Comparison of ENCODE assay signal across 9 mouse cellular contexts in genomic region chr15:82148510-82148911, GRCm38 (mm10). TPM values are rescaled to one million over a fixed set of nuclear protein-coding genes. Genes with fewer than 3 reads are reported as not detected.
DNase-seq lines count a peak whose midpoint lies in the region; ATAC-seq and TF ChIP-seq lines count a peak whose summit lies in the region.
"Had no signal": no experiment of that assay in that cellular context is flagged by ENCODE, and none has a peak within 500 bp of the region (broad histone marks: within the 10 kb centered on the region; RNA-seq: fewer than 3 reads in every experiment).

No protein-coding gene starts in this region.

- peaks cover 57% of the 10 kb centered on the region for H3K79me3 ChIP-seq in C2C12 (ENCODE audit: low read depth)

- H3K36me3 ChIP-seq in heart, embryonic 10.5 days: peaks cover 5% of the 10 kb centered on the region
- H3K36me3 ChIP-seq in C2C12 (ENCODE audit: control insufficient read depth, insufficient read depth): peaks cover 25% of the 10 kb centered on the region
- no peaks in the 10 kb centered on the region; the same call in 1 of the 2 replicates for H3K36me3 ChIP-seq in forebrain, embryonic 11.5 days (ENCODE audit: control insufficient read depth, insufficient read depth, low read length)
- no peaks in the 10 kb centered on the region; the same call in 1 of the 2 replicates for H3K36me3 ChIP-seq in liver, embryonic 14.5 days (replicated peaks; ENCODE audit: control insufficient read depth, insufficient read depth, low read depth)

- H3ac ChIP-seq in C2C12 (ENCODE audit: control insufficient read depth, insufficient read length, low read depth): peak overlapping the region; percentile 47

- H3K79me2 ChIP-seq in C2C12 (ENCODE audit: control insufficient read depth, insufficient read depth): peaks cover 65% of the 10 kb centered on the region

- TF ChIP-seq CTCF in C2C12 (IDR thresholded peaks at IDR 0.05; ENCODE audit: control insufficient read depth, insufficient read depth, insufficient read length): no peak
- TF ChIP-seq CTCF in liver, embryonic 14.5 days (IDR thresholded peaks at IDR 0.05; ENCODE audit: low read depth): no peak

- DNase-seq in heart, embryonic 10.5 days (ENCODE audit: low spot score): no peak
- no peak for DNase-seq in heart, postnatal 4 days
- no peak for DNase-seq in forebrain, embryonic 11.5 days (ENCODE audit: low spot score)
- peak in 1 of 3 experiments; percentile 68 for DNase-seq in liver, embryonic 14.5 days (ENCODE audit: low read depth in 3 of 3, low spot score in 3 of 3)
- no peak for DNase-seq in layer of hippocampus, adult 18-20 months (ENCODE audit: low spot score in 2 of 2)
- no peak for DNase-seq in frontal cortex, postnatal 14 days (ENCODE audit: low spot score in 2 of 2)

- 29% methylated on average over 9 of the region's 9 CpGs for WGBS in heart, embryonic 10.5 days
- WGBS in forebrain, embryonic 11.5 days: 29% methylated on average over 9 of the region's 9 CpGs
- 18% methylated on average over 9 of the region's 9 CpGs for WGBS in liver, embryonic 14.5 days (ENCODE audit: insufficient replicate concordance)

- no peaks in the 10 kb centered on the region for H3K9me3 ChIP-seq in heart, embryonic 10.5 days
- no peaks in the 10 kb centered on the region for H3K9me3 ChIP-seq in forebrain, embryonic 11.5 days (ENCODE audit: control insufficient read depth, low read length)
- no peaks in the 10 kb centered on the region for H3K9me3 ChIP-seq in liver, embryonic 14.5 days (ENCODE audit: control insufficient read depth, low read length)

- H3K4me1 ChIP-seq in heart, embryonic 10.5 days: peaks cover 64% of the 10 kb centered on the region
- H3K4me1 ChIP-seq in forebrain, embryonic 11.5 days (replicated peaks; ENCODE audit: control insufficient read depth, insufficient read depth, low read length): peaks cover 18% of the 10 kb centered on the region; the same call in 1 of the 2 replicates
- H3K4me1 ChIP-seq in liver, embryonic 14.5 days (replicated peaks; ENCODE audit: control insufficient read depth in 2 of 2, insufficient read depth in 2 of 2, low read length in 1 of 2): peaks cover 30 to 44% of the 10 kb centered on the region in 2 experiments

- peak overlapping the region; percentile 97 for H3K27ac ChIP-seq in heart, embryonic 10.5 days
- peak overlapping the region; percentile 94 for H3K27ac ChIP-seq in forebrain, embryonic 11.5 days (ENCODE audit: low read depth, low read length)
- H3K27ac ChIP-seq in liver, embryonic 14.5 days: peak overlapping the region; percentile 43

- H3K4me2 ChIP-seq in forebrain, embryonic 11.5 days (ENCODE audit: low read depth, low read length, severe bottlenecking): peak overlapping the region; percentile 87
- peak overlapping the region; percentile 92 for H3K4me2 ChIP-seq in liver, embryonic 14.5 days (ENCODE audit: low read depth)

- no peak for TF ChIP-seq EP300 in liver, embryonic 14.5 days (IDR thresholded peaks at IDR 0.05; ENCODE audit: low read depth)

- H3K4me3 ChIP-seq in heart, embryonic 10.5 days: peak overlapping the region; percentile 94
- peak overlapping the region; percentile 97 for H3K4me3 ChIP-seq in C2C12 (ENCODE audit: insufficient read depth, poor library complexity, severe bottlenecking)
- peak overlapping the region; percentile 86 for H3K4me3 ChIP-seq in forebrain, embryonic 11.5 days (ENCODE audit: low read depth, low read length)
- peak overlapping the region; percentile 72 to 98 for H3K4me3 ChIP-seq in liver, embryonic 14.5 days (ENCODE audit: insufficient read depth in 1 of 2, low read depth in 2 of 2, low read length in 2 of 2)

- no peaks in the 10 kb centered on the region for H3K27me3 ChIP-seq in heart, embryonic 10.5 days (ENCODE audit: insufficient read depth, poor library complexity, severe bottlenecking)
- H3K27me3 ChIP-seq in C2C12 (ENCODE audit: control insufficient read depth, insufficient read depth, insufficient read length): no peaks in the 10 kb centered on the region
- H3K27me3 ChIP-seq in forebrain, embryonic 11.5 days (ENCODE audit: control insufficient read depth, insufficient read depth, low read length): no peaks in the 10 kb centered on the region
- H3K27me3 ChIP-seq in liver, embryonic 14.5 days (ENCODE audit: control insufficient read depth, insufficient read depth, low read length): no peaks in the 10 kb centered on the region
- H3K27me3 ChIP-seq: Patski had no signal

- ATAC-seq in forebrain, embryonic 11.5 days (replicated peaks; ENCODE audit: low FRiP score): no peak
- no peak for ATAC-seq in liver, embryonic 14.5 days (ENCODE audit: insufficient read depth)
- ATAC-seq in megakaryocyte progenitor cell, adult 5-6 weeks (replicated peaks; ENCODE audit: poor library complexity): no peak

- peak overlapping the region; percentile 85 for H3K9ac ChIP-seq in forebrain, embryonic 11.5 days (ENCODE audit: low read length)
- peak overlapping the region; percentile 89 for H3K9ac ChIP-seq in liver, embryonic 14.5 days (replicated peaks)

TF ChIP-seq in C2C12, 6 proteins besides CTCF, POLR2A, EP300 and RAD21:
- TF ChIP-seq MYOD1 (IDR thresholded peaks at IDR 0.05; ENCODE audit: control insufficient read depth, insufficient read length, low read depth): no peak
- no peak for TF ChIP-seq USF1 (IDR thresholded peaks at IDR 0.05; ENCODE audit: low read depth)
- no peak for TF ChIP-seq FOSL1 (IDR thresholded peaks at IDR 0.05; ENCODE audit: insufficient read depth, low read length, poor library complexity, severe bottlenecking)
- TF ChIP-seq MAX (IDR thresholded peaks at IDR 0.05): no peak
- TF ChIP-seq CEBPB (IDR thresholded peaks at IDR 0.05; ENCODE audit: low read depth): no peak
- TF ChIP-seq MYOG (IDR thresholded peaks at IDR 0.05; ENCODE audit: control insufficient read depth, extremely low read depth, insufficient read length): no peak

RNA-seq across cellular contexts. Expression of gene Srebf2, which starts 1.5 kb away (rescaled TPM):
- 129 and 133 TPM in 2 replicates for polyA plus RNA-seq in heart, embryonic 10.5 days (2016; fragmentation: Nextera tagmentation; extraction: Ambion mirVana)
- 10 to 100 TPM; 79.0 to 84.5 TPM for total RNA-seq in heart, postnatal 4 days (2021)
- 180 TPM for polyA plus RNA-seq in C2C12 (2012; fragmentation: generic; extraction: Trizol)
- polyA plus RNA-seq in forebrain, embryonic 11.5 days (2014; fragmentation: Nextera tagmentation; extraction: Ambion mirVana): 209 and 216 TPM in 2 replicates
- polyA plus RNA-seq in liver, embryonic 14.5 days (2012; rRNA removed): 29.3 and 37.1 TPM in 2 replicates
- polyA plus RNA-seq in liver, embryonic 14.5 days (2014; fragmentation: Nextera tagmentation; extraction: Ambion mirVana): 30.8 and 35.2 TPM in 2 replicates
- total RNA-seq in layer of hippocampus, adult 18-20 months (2021): 100 to 1,000 TPM; 175 to 189 TPM
- total RNA-seq in megakaryocyte progenitor cell, adult 5-6 weeks (2015): 24.7 and 28.3 TPM in 2 replicates
- total RNA-seq in megakaryocyte progenitor cell, adult 5-6 weeks (2017): 21.0 and 23.7 TPM in 2 replicates

RNA-seq across cellular contexts. Expression of gene Ccdc134, which starts 20.8 kb away (rescaled TPM):
- 13.5 and 19.4 TPM in 2 replicates for polyA plus RNA-seq in heart, embryonic 10.5 days (2016; fragmentation: Nextera tagmentation; extraction: Ambion mirVana)
- 1 to 10 TPM; 6.1 to 8.3 TPM for total RNA-seq in heart, postnatal 4 days (2021)
- polyA plus RNA-seq in C2C12 (2012; fragmentation: generic; extraction: Trizol): 20.2 TPM
- 23.6 and 25.5 TPM in 2 replicates for polyA plus RNA-seq in forebrain, embryonic 11.5 days (2014; fragmentation: Nextera tagmentation; extraction: Ambion mirVana)
- 5.9 and 7.2 TPM in 2 replicates for polyA plus RNA-seq in liver, embryonic 14.5 days (2012; rRNA removed)
- 5.5 and 6.6 TPM in 2 replicates for polyA plus RNA-seq in liver, embryonic 14.5 days (2014; fragmentation: Nextera tagmentation; extraction: Ambion mirVana)
- total RNA-seq in layer of hippocampus, adult 18-20 months (2021): 10 to 100 TPM; 12.4 to 12.9 TPM
- total RNA-seq in megakaryocyte progenitor cell, adult 5-6 weeks (2015): 5.5 and 10.4 TPM in 2 replicates
- 19.6 and 29.7 TPM in 2 replicates for total RNA-seq in megakaryocyte progenitor cell, adult 5-6 weeks (2017)

Comparison
In these comparisons a context has a peak if more than half of its experiments do, and no peak if none do; other contexts are left out.
1. H3K27ac ChIP-seq: peak in every context shown above with its lines; median percentile 97 in heart, embryonic 10.5 days; 94 in forebrain, embryonic 11.5 days; 43 in liver, embryonic 14.5 days.